Mouse (Mus musculus): ENCODE measurements at regions not wholly inside any gene's neighbourhood (a gene's known extent, or its start where the extent isn't known, plus 50 kb on each side); places are given as distances from the start of the nearest gene placed in this dataset.

- peak; percentile 10 for DNase-seq
Measured at GRCm38 (mm10) chrX:45340661-45341060, 250.0 kb downstream of the Prr32 start.

Data from retina, postnatal 1 day (tissue).